Mouse (Mus musculus) intestine, embryonic 14.5 days (tissue): Measurements from ENCODE around the gene Dnajc6. TPM values are rescaled to one million over a fixed set of nuclear protein-coding genes. Genes with fewer than 3 reads are reported as not detected.

Experiments
- ATAC-seq: fragments of 200-750 bp; cut with Nextera tagmentation; replicated peaks from 2 replicates; pipeline ENCODE4 v1.8.0; 2017; ENCODE audit warnings: low read depth, moderate number of reproducible peaks, moderate TSS enrichment, moderate library complexity; ENCODE audit not compliant: low FRiP score, low TSS enrichment
- DNase-seq: peaks from one replicate; pipeline ENCODE4 v3.0.0-alpha.2; 2018; ENCODE audit warnings: low spot score
- H3K27ac ChIP-seq: fragments of 300-500 bp; sonication (generic); 2 replicates; pipeline ENCODE4 v1.5.1; 2014; ENCODE audit warnings: low read depth, mild to moderate bottlenecking, control low read depth
- H3K27me3 ChIP-seq: fragments of 300-500 bp; sonication (generic); replicated peaks from 2 replicates; pipeline ENCODE4 v1.6.1; 2014; ENCODE audit warnings: low read length, control low read depth; ENCODE audit not compliant: control insufficient read depth, insufficient read depth
- H3K36me3 ChIP-seq: fragments of 300-500 bp; sonication (generic); 2 replicates; pipeline ENCODE4 v1.6.1; 2014; ENCODE audit warnings: low read length, control low read depth; ENCODE audit not compliant: control insufficient read depth, insufficient read depth
- H3K4me1 ChIP-seq: fragments of 300-500 bp; sonication (generic); replicated peaks from 2 replicates; pipeline ENCODE4 v1.6.1; 2014; ENCODE audit warnings: low read length, control low read depth, mixed read lengths; ENCODE audit not compliant: control insufficient read depth, insufficient read depth
- H3K4me2 ChIP-seq: fragments of 300-500 bp; sonication (generic); 2 replicates; pipeline ENCODE4 v1.6.1; 2014; ENCODE audit warnings: low read length
- H3K4me3 ChIP-seq: fragments of 300-500 bp; sonication (generic); 2 replicates; pipeline ENCODE4 v1.5.1; 2014; ENCODE audit warnings: low read depth, low read length, control low read depth, mixed read lengths
- H3K9ac ChIP-seq: fragments of 300-500 bp; sonication (generic); 2 replicates; pipeline ENCODE4 v1.6.1; 2014; ENCODE audit warnings: mild to moderate bottlenecking, low read length
- H3K9me3 ChIP-seq: fragments of 300-500 bp; sonication (generic); 2 replicates; pipeline ENCODE4 v1.6.1; 2016; ENCODE audit warnings: low read length, control low read depth; ENCODE audit not compliant: control insufficient read depth
- WGBS: fragments of 180-500 bp; shearing (Covaris S2); extraction: QIAGEN DNeasy Blood & Tissue Kit; methylation state at CpG from one replicate; pipeline ENCODE4 v1.1.7; 2014; 5-methylcytosine and 5-hydroxymethylcytosine counted together
- polyA plus RNA-seq: library from polyadenylated mRNA; unstranded; fragments of >200 nt; fragmentation: Nextera tagmentation; extraction: Ambion mirVana; gene quantifications from 2 replicates; pipeline ENCODE4 v1.2.1, GENCODE M21; 2014

Dnajc6 gene
- polyA plus RNA-seq, 1 experiment from 2014 or later = 1.5 TPM

GRCm38 (mm10) chr4:101655415-101655790 lies 159.0 kb downstream of the Dnajc6 start:
- H3K4me1 ChIP-seq = no peaks in the 10 kb centered on the region
- H3K27me3 ChIP-seq = no peaks in the 10 kb centered on the region
- no peak for ATAC-seq
- WGBS = 91% methylated on average over 7 of the region's 7 CpGs
- no peak for DNase-seq
- H3K4me2 ChIP-seq = no peak overlapping the region
- peaks cover 43% of the 10 kb centered on the region for H3K36me3 ChIP-seq
- no peak overlapping the region for H3K4me3 ChIP-seq
- no peak overlapping the region for H3K27ac ChIP-seq
- no peaks in the 10 kb centered on the region for H3K9me3 ChIP-seq
- no peak overlapping the region for H3K9ac ChIP-seq

- Histone ChIP-seq H3K36me3 (peaks cover 47% of the 10 kb centered on the region), H3K4me2 (no peak overlapping the region), H3K4me1 (no peaks in the 10 kb centered on the region), H3K4me3 (no peak overlapping the region), H3K9me3 (no peaks in the 10 kb centered on the region), H3K27ac (no peak overlapping the region), H3K27me3 (no peaks in the 10 kb centered on the region), H3K9ac (no peak overlapping the region)
- DNase-seq = no peak
- WGBS = 88% methylated on average over 15 of the region's 15 CpGs
- ATAC-seq = no peak
Observed at GRCm38 (mm10) chr4:101656056-101656455, 159.6 kb downstream of the Dnajc6 start.

GRCm38 (mm10) chr4:101656956-101657570 lies 160.6 kb downstream of the Dnajc6 start:
- Histone ChIP-seq H3K9ac (no peak overlapping the region), H3K9me3 (no peaks in the 10 kb centered on the region), H3K27me3 (no peaks in the 10 kb centered on the region), H3K4me2 (no peak overlapping the region), H3K4me3 (no peak overlapping the region), H3K36me3 (peaks cover 54% of the 10 kb centered on the region), H3K27ac (no peak overlapping the region), H3K4me1 (no peaks in the 10 kb centered on the region)
- 47% methylated on average over 6 of the region's 6 CpGs for WGBS
- ATAC-seq (no peak), DNase-seq (peak; percentile 51)

- H3K27me3 ChIP-seq = no peaks in the 10 kb centered on the region
- WGBS = 70% methylated on average over 9 of the region's 9 CpGs
- ATAC-seq (no peak), DNase-seq (peak; percentile 64)
- peaks cover 26% of the 10 kb centered on the region for H3K36me3 ChIP-seq
- no peak overlapping the region for H3K27ac ChIP-seq
- no peak overlapping the region for H3K4me3 ChIP-seq
- no peak overlapping the region for H3K9ac ChIP-seq
- H3K4me1 ChIP-seq = no peaks in the 10 kb centered on the region
- no peaks in the 10 kb centered on the region for H3K9me3 ChIP-seq
- no peak overlapping the region for H3K4me2 ChIP-seq
Observed at GRCm38 (mm10) chr4:101664160-101664750, 167.8 kb downstream of the Dnajc6 start.

- no peaks in the 10 kb centered on the region for H3K9me3 ChIP-seq
- no peak overlapping the region for H3K27ac ChIP-seq
- no peaks in the 10 kb centered on the region for H3K4me1 ChIP-seq
Observed at GRCm38 (mm10) chr4:101664766-101665165, 168.3 kb downstream of the Dnajc6 start.

GRCm38 (mm10) chr4:101669161-101669560 lies 172.7 kb downstream of the Dnajc6 start:
- Histone ChIP-seq H3K4me2 (no peak overlapping the region), H3K4me3 (no peak overlapping the region), H3K27me3 (no peaks in the 10 kb centered on the region), H3K9ac (no peak overlapping the region), H3K4me1 (no peaks in the 10 kb centered on the region), H3K27ac (no peak overlapping the region), H3K36me3 (no peaks in the 10 kb centered on the region), H3K9me3 (no peaks in the 10 kb centered on the region)
- WGBS = 78% methylated on average over 5 of the region's 5 CpGs
- DNase-seq (no peak), ATAC-seq (no peak)

More at GRCm38 (mm10) chr4:101664766-101665165, 168.3 kb downstream of the Dnajc6 start:
- Histone ChIP-seq H3K36me3 (peaks cover 21% of the 10 kb centered on the region), H3K27me3 (no peaks in the 10 kb centered on the region), H3K4me3 (no peak overlapping the region), H3K4me2 (no peak overlapping the region), H3K9ac (no peak overlapping the region)
- ATAC-seq (no peak), DNase-seq (no peak)
- WGBS = 92% methylated on average over 4 of the region's 4 CpGs

- no peaks in the 10 kb centered on the region for H3K4me1 ChIP-seq
- no peaks in the 10 kb centered on the region for H3K36me3 ChIP-seq
- H3K9ac ChIP-seq = no peak overlapping the region
- no peak overlapping the region for H3K4me3 ChIP-seq
- ATAC-seq (no peak), DNase-seq (no peak)
- no peaks in the 10 kb centered on the region for H3K27me3 ChIP-seq
- no peak overlapping the region for H3K4me2 ChIP-seq
- no peak overlapping the region for H3K27ac ChIP-seq
- WGBS = 82% methylated on average over 5 of the region's 5 CpGs
- no peaks in the 10 kb centered on the region for H3K9me3 ChIP-seq
Observed at GRCm38 (mm10) chr4:101669811-101670210, 173.4 kb downstream of the Dnajc6 start.

- no peak overlapping the region for H3K9ac ChIP-seq
- H3K27me3 ChIP-seq = no peaks in the 10 kb centered on the region
- no peaks in the 10 kb centered on the region for H3K9me3 ChIP-seq
- H3K27ac ChIP-seq = no peak overlapping the region
- ATAC-seq (no peak), DNase-seq (no peak)
- no peaks in the 10 kb centered on the region for H3K4me1 ChIP-seq
- no peak overlapping the region for H3K4me2 ChIP-seq
- 61% methylated on average over 5 of the region's 5 CpGs for WGBS
- no peak overlapping the region for H3K4me3 ChIP-seq
- no peaks in the 10 kb centered on the region for H3K36me3 ChIP-seq
Observed at GRCm38 (mm10) chr4:101674790-101675189, 178.3 kb downstream of the Dnajc6 start.

- H3K4me3 ChIP-seq = no peak overlapping the region
- no peaks in the 10 kb centered on the region for H3K36me3 ChIP-seq
- H3K9ac ChIP-seq = no peak overlapping the region
- no peaks in the 10 kb centered on the region for H3K27me3 ChIP-seq
- H3K4me1 ChIP-seq = no peaks in the 10 kb centered on the region
- no peak for ATAC-seq
- no peak overlapping the region for H3K27ac ChIP-seq
- H3K4me2 ChIP-seq = no peak overlapping the region
- WGBS = 56% methylated on average over 4 of the region's 4 CpGs
- no peaks in the 10 kb centered on the region for H3K9me3 ChIP-seq
- DNase-seq = no peak
Observed at GRCm38 (mm10) chr4:101675726-101676125, 179.3 kb downstream of the Dnajc6 start.
